Mouse (Mus musculus) limb, embryonic 13.5 days (tissue): Measurements from ENCODE around the gene Flot1. TPM values are rescaled to one million over a fixed set of nuclear protein-coding genes. Genes with fewer than 3 reads are reported as not detected.

Experiments used
- ATAC-seq: fragments of 200-750 bp; cut with Nextera tagmentation; 2 replicates; pipeline ENCODE4 v1.8.0; 2017; ENCODE audit warnings: low read depth, moderate number of reproducible peaks, moderate TSS enrichment; ENCODE audit not compliant: low FRiP score
- H3K27ac ChIP-seq: fragments of 300-500 bp; sonication (generic); 2 replicates; pipeline ENCODE4 v1.5.1; 2015; ENCODE audit warnings: inconsistent platforms, mild to moderate bottlenecking, moderate library complexity
- H3K27me3 ChIP-seq: fragments of 300-500 bp; sonication (generic); 2 replicates; pipeline ENCODE4 v1.6.1; 2015; ENCODE audit warnings: mild to moderate bottlenecking, inconsistent platforms
- H3K36me3 ChIP-seq: fragments of 300-500 bp; sonication (generic); 2 replicates; pipeline ENCODE4 v1.6.1; 2015; ENCODE audit warnings: inconsistent platforms, mild to moderate bottlenecking, moderate library complexity
- H3K4me1 ChIP-seq: fragments of 300-500 bp; sonication (generic); 2 replicates; pipeline ENCODE4 v1.6.1; 2015; ENCODE audit warnings: inconsistent platforms
- H3K4me2 ChIP-seq: fragments of 300-500 bp; sonication (generic); replicated peaks from 2 replicates; pipeline ENCODE4 v1.6.1; 2015; ENCODE audit warnings: inconsistent platforms, mild to moderate bottlenecking, moderate library complexity
- H3K4me3 ChIP-seq: fragments of 300-500 bp; sonication (generic); 2 replicates; pipeline ENCODE4 v1.5.1; 2015; ENCODE audit warnings: moderate library complexity, mild to moderate bottlenecking, inconsistent platforms
- H3K9ac ChIP-seq: fragments of 300-500 bp; sonication (generic); 2 replicates; pipeline ENCODE4 v1.6.1; 2015; ENCODE audit warnings: mild to moderate bottlenecking, inconsistent platforms
- H3K9me3 ChIP-seq: fragments of 300-500 bp; sonication (generic); 2 replicates; pipeline ENCODE4 v1.6.1; 2016; ENCODE audit warnings: inconsistent platforms
- WGBS: fragments of 180-500 bp; shearing (Covaris S2); methylation state at CpG from one replicate; pipeline ENCODE4 v1.1.7; 2015; 5-methylcytosine and 5-hydroxymethylcytosine counted together
- polyA plus RNA-seq: library from polyadenylated mRNA; unstranded; fragments of >200 nt; fragmentation: Nextera tagmentation; extraction: Ambion mirVana; gene quantifications from 2 replicates; pipeline ENCODE4 v1.2.1, GENCODE M21; 2015

Flot1 gene
- 50.2 and 57.5 TPM in 2 replicates for polyA plus RNA-seq

DNA sequence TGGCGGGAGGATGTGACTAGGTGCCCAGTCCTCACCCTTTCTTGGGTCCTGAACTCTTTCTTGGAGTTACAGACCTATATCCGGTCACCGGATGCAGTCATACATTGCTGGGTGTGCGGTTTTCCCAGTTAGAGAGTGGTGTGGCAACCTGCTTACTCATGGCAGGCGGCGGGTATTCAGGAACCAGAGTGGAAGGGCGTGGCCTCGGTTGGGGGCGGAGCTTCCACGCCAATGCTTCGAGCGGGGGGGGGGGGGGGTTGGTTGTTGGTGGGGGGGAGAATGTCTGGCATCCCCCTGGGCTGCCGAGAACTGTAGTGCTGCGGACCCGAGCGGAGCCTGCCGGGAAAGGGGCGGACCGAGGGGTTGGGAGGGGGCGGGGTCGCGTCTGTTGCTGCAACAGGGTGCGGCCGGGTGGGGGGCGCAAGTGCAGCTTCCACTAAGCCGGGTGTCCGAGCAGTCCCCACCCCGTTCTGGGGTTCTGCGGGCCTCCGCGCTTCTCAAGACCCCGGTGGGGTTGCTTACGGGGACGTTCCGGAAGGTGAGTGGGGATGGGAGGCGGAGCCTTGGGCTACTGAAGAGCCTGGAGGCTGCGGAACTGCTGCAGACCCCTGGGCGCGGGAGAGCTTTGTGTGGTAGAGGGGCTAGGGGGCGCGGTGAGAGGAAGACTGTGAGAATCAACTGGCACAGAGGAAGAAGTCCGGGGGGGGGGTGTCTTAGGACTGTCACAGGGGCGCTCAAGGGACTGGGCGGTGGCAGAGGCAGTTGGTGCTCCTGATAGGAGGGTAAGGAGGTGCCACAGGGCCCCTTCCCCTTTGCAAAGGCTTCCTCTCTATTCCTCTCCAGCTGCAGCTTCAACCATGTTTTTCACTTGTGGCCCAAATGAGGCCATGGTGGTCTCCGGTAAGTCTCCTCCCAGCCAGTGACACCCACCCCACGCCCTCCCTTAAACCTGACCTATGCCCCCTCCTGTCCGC is at the start of gene Flot1:
TSS of gene Flot1 (plus strand) at position 267 of the 974 bp plus-strand sequence.
- peaks cover 33% of the 10 kb centered on the region for H3K4me1 ChIP-seq
- H3K27ac ChIP-seq, result peak within 1 kb of the TSS; percentile 84
- peak within 1 kb of the TSS; percentile 79 for H3K9ac ChIP-seq
- WGBS, result under 1% methylated on average over 43 of the region's 47 CpGs
- no peaks in the 10 kb centered on the region for H3K9me3 ChIP-seq
- H3K4me2 ChIP-seq, result peak within 1 kb of the TSS; percentile 97
- peak within 1 kb of the TSS; percentile 66 for H3K4me3 ChIP-seq
- H3K36me3 ChIP-seq, result peaks cover 34% of the 10 kb centered on the region
- peak; percentile 92 for ATAC-seq
- no peaks in the 10 kb centered on the region for H3K27me3 ChIP-seq

DNA sequence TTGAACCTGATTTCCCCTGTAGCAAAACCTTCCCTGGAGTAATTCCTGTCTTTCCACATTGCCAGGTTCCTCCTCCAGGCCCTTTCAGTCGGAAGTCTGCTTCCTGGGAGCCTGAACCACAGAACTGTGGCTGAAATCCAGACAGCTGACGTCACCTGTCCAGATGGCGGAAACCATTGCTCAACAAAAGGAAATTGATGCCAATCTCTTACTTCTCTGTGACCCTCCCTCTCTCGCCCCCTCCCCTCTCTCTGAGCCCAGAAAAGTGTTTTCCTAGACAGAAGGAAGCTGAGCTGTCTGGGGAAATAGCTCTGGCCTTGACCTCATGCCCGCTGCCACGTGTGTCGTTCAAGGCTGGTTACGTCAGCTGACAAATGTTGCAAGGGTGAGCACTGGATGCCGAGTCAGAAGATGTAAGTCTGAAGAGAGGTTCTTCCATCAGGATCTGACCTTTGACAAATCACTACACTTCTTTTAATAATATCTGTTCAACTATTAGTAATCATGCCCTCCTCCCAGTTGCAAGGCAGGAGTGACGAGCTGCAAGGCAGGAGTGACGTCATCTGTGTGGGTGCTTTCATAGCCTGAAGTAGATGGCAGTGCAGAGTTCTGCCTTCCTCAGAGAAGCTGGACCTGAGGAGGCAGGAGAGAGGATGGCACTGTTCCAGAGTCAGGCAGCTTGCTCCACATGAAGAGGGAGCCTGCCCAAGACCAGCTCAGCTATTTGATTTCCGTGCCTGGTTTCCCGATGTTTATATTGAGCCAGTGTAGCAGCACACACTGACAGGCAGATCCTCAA is 46.0 kb upstream of the Flot1 start:
- H3K9ac ChIP-seq, result no peak overlapping the region
- no peak overlapping the region for H3K4me3 ChIP-seq
- no peaks in the 10 kb centered on the region for H3K36me3 ChIP-seq
- H3K27me3 ChIP-seq, result no peaks in the 10 kb centered on the region
- H3K4me2 ChIP-seq, result no peak overlapping the region
- WGBS, result 51% methylated on average over 13 of the region's 13 CpGs
- peak; percentile 28; the same call in 1 of the 2 replicates for ATAC-seq
- H3K9me3 ChIP-seq, result no peaks in the 10 kb centered on the region
- H3K27ac ChIP-seq, result peak overlapping the region; percentile 6; the same call in 1 of the 2 replicates
- H3K4me1 ChIP-seq, result peaks cover 13% of the 10 kb centered on the region

- Histone ChIP-seq H3K9ac (no peak overlapping the region), H3K4me2 (no peak overlapping the region), H3K36me3 (no peaks in the 10 kb centered on the region), H3K4me1 (peaks cover 13% of the 10 kb centered on the region), H3K4me3 (no peak overlapping the region), H3K27ac (no peak overlapping the region), H3K27me3 (no peaks in the 10 kb centered on the region), H3K9me3 (no peaks in the 10 kb centered on the region)
- ATAC-seq, result no peak
- 65% methylated on average over 6 of the region's 6 CpGs for WGBS
Observed at GRCm38 (mm10) chr17:35778965-35779364, 44.1 kb upstream of the Flot1 start.

- Histone ChIP-seq H3K9ac (no peak overlapping the region), H3K4me3 (no peak overlapping the region), H3K27ac (no peak overlapping the region), H3K27me3 (no peaks in the 10 kb centered on the region), H3K9me3 (no peaks in the 10 kb centered on the region), H3K4me2 (no peak overlapping the region), H3K36me3 (no peaks in the 10 kb centered on the region), H3K4me1 (peaks cover 13% of the 10 kb centered on the region)
- no peak for ATAC-seq
- WGBS, result 68% methylated on average over 10 of the region's 10 CpGs
Observed at GRCm38 (mm10) chr17:35779466-35780205, 43.4 kb upstream of the Flot1 start.

DNA sequence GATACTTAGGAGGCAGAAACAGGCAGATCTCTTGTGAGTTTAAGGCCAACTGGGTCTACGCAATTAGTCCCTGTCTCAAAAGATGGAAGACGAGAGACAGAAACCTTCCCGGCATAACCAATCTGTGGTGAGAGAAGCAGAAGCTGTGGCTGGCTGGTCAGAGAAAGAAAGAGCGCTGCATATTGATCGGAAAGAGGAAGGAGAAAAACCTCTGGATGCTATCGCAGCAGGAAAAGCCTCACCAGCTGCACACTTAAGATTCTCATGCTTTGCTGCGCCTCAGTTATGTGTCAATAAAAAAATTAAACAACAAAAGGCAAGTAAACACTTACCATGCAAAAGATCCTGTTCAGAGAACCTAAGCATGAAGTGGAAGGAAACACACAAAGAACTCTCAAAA is 42.7 kb upstream of the Flot1 start:
- H3K27me3 ChIP-seq, result no peaks in the 10 kb centered on the region
- no peak overlapping the region for H3K4me3 ChIP-seq
- H3K4me2 ChIP-seq, result no peak overlapping the region
- H3K4me1 ChIP-seq, result peaks cover 13% of the 10 kb centered on the region
- no peaks in the 10 kb centered on the region for H3K36me3 ChIP-seq
- 89% methylated on average over 7 of the region's 7 CpGs for WGBS
- H3K27ac ChIP-seq, result no peak overlapping the region
- H3K9me3 ChIP-seq, result no peaks in the 10 kb centered on the region
- no peak for ATAC-seq
- H3K9ac ChIP-seq, result no peak overlapping the region

GRCm38 (mm10) chr17:35782398-35782797 is 40.6 kb upstream of the Flot1 start:
- no peak for ATAC-seq
- WGBS, result 73% methylated on average over 2 of the region's 2 CpGs
- Histone ChIP-seq H3K27me3 (no peaks in the 10 kb centered on the region), H3K4me1 (peaks cover 4% of the 10 kb centered on the region), H3K4me2 (no peak overlapping the region), H3K36me3 (no peaks in the 10 kb centered on the region), H3K9ac (no peak overlapping the region), H3K9me3 (no peaks in the 10 kb centered on the region), H3K27ac (no peak overlapping the region), H3K4me3 (no peak overlapping the region)

GRCm38 (mm10) chr17:35782924-35783323 is 40.1 kb upstream of the Flot1 start:
- H3K36me3 ChIP-seq, result no peaks in the 10 kb centered on the region
- H3K9ac ChIP-seq, result no peak overlapping the region
- 80% methylated on average over 5 of the region's 5 CpGs for WGBS
- H3K4me2 ChIP-seq, result no peak overlapping the region
- no peak overlapping the region for H3K4me3 ChIP-seq
- H3K9me3 ChIP-seq, result no peaks in the 10 kb centered on the region
- no peak for ATAC-seq
- H3K27ac ChIP-seq, result no peak overlapping the region
- H3K27me3 ChIP-seq, result no peaks in the 10 kb centered on the region
- no peaks in the 10 kb centered on the region for H3K4me1 ChIP-seq

- no peaks in the 10 kb centered on the region for H3K27me3 ChIP-seq
- H3K9ac ChIP-seq, result no peak overlapping the region
- no peaks in the 10 kb centered on the region for H3K9me3 ChIP-seq
- 83% methylated on average over 6 of the region's 6 CpGs for WGBS
- no peaks in the 10 kb centered on the region for H3K36me3 ChIP-seq
- no peaks in the 10 kb centered on the region for H3K4me1 ChIP-seq
- no peak overlapping the region for H3K4me2 ChIP-seq
- H3K4me3 ChIP-seq, result no peak overlapping the region
- ATAC-seq, result no peak
- H3K27ac ChIP-seq, result no peak overlapping the region
Observed at GRCm38 (mm10) chr17:35783944-35784343, 39.1 kb upstream of the Flot1 start.

DNA sequence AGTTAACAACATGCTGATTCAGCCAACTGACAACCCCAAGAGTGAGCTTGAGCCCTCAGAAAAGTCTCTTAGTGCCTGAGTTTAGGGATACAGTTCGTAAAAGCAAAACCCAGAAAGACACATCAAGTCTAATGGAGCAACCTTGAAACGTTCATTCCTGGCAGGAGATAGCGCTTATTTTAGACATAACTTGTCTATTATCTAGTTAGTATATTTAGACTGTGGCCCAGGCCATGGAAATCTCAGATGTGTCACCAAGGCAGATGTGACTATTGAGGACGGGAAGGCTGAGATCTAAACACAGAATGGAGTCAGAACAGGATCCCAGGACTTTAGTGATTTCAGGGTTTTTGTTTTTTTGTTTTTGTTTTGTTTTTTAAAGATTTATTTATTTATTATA is 37.9 kb upstream of the Flot1 start:
- no peaks in the 10 kb centered on the region for H3K9me3 ChIP-seq
- ATAC-seq, result no peak
- H3K4me2 ChIP-seq, result no peak overlapping the region
- no peak overlapping the region for H3K27ac ChIP-seq
- H3K4me3 ChIP-seq, result no peak overlapping the region
- H3K4me1 ChIP-seq, result no peaks in the 10 kb centered on the region
- H3K27me3 ChIP-seq, result no peaks in the 10 kb centered on the region
- 85% methylated on average over 4 of the region's 4 CpGs for WGBS
- no peak overlapping the region for H3K9ac ChIP-seq
- H3K36me3 ChIP-seq, result no peaks in the 10 kb centered on the region

DNA sequence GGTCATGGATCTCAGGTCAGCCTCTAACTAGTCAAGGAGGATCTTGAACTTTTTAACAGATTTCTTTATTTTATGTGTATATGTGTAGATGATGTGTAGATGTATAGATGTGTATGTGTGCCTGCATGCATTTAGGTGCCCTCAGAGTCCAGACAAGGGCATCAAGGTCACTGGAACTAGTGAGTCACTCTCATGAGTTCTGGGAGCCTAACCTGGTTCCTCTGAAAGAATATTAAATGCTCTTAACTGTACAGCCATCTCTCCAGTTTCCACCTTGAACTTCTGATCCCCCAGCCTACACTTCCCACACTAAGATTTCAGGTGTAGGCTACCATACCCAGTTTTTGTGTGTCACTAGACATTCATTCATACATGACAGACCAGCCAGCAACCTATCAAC is 35.5 kb upstream of the Flot1 start:
- no peaks in the 10 kb centered on the region for H3K27me3 ChIP-seq
- H3K4me2 ChIP-seq, result no peak overlapping the region
- H3K4me3 ChIP-seq, result no peak overlapping the region
- H3K4me1 ChIP-seq, result no peaks in the 10 kb centered on the region
- no peak overlapping the region for H3K9ac ChIP-seq
- H3K27ac ChIP-seq, result no peak overlapping the region
- no peak for ATAC-seq
- H3K9me3 ChIP-seq, result no peaks in the 10 kb centered on the region
- no peaks in the 10 kb centered on the region for H3K36me3 ChIP-seq

- no peak for ATAC-seq
- no peak overlapping the region for H3K9ac ChIP-seq
- no peak overlapping the region for H3K4me2 ChIP-seq
- no peaks in the 10 kb centered on the region for H3K27me3 ChIP-seq
- no peak overlapping the region for H3K4me3 ChIP-seq
- WGBS, result 77% methylated on average over 3 of the region's 3 CpGs
- no peaks in the 10 kb centered on the region for H3K9me3 ChIP-seq
- H3K27ac ChIP-seq, result no peak overlapping the region
- no peaks in the 10 kb centered on the region for H3K36me3 ChIP-seq
- H3K4me1 ChIP-seq, result no peaks in the 10 kb centered on the region
Observed at GRCm38 (mm10) chr17:35788025-35788424, 35.0 kb upstream of the Flot1 start.

- Histone ChIP-seq H3K27ac (no peak overlapping the region), H3K9ac (no peak overlapping the region), H3K4me3 (no peak overlapping the region), H3K4me1 (no peaks in the 10 kb centered on the region), H3K9me3 (no peaks in the 10 kb centered on the region), H3K4me2 (no peak overlapping the region), H3K27me3 (no peaks in the 10 kb centered on the region), H3K36me3 (no peaks in the 10 kb centered on the region)
- WGBS, result 88% methylated on average over 4 of the region's 4 CpGs
- ATAC-seq, result no peak
Observed at GRCm38 (mm10) chr17:35790933-35791332, 32.1 kb upstream of the Flot1 start.
